Mouse (Mus musculus): ENCODE results near the gene Ttc39b. TPM values are rescaled to one million over a fixed set of nuclear protein-coding genes. Genes with fewer than 3 reads are reported as not detected.

The Ttc39b gene
- polyA plus RNA-seq, 1 experiment from 2014 or later = 3.7 TPM

DNA sequence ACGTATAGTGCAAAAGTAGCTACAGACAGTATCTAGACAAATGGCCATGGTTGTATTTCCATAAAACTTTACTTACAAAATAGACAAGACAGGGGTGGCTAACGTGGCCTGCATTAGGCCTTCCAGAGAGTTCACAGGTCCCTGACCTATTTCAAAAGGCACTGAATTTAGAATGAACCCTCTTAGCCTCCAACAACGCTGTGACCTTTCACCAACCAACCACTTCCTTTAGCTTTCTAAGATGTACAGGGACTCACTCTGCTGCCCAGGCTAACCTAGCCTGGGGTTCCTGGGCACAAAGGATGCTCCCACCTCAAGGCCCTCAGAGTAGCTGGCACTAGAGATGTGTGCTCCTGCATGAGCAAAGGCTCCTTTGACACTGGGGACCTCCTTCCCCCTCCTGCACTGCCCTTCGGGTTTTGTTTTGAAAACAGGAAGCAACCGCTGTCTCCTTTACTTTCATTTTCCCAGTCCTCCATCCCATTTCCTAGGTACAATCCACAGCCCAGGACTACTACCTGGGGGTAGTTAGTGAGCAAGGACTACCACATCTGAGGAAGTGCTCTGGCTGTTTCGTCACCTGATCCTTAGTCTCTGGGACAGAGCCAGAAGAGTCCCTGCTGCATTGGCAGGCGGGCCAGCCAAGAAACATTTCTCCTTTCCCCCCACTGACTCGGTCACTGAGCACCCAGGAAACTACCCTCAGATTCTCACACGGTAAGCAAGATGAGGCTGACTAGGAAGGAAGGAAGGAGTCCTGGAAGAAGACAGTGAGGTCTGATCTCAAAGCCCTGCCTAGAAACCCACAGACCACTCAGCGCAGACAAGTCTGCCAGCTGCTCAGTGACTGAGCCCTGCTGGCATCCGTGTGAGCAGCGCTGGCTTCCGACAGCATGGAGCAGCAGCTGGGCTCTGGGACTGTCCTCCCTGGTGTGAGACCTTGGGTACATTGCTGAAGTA, 8.9 kb downstream of the Ttc39b start:
- ATAC-seq (ENCODE audit: low FRiP score) = no peak
- H3K9ac ChIP-seq = no peak overlapping the region
- H3K36me3 ChIP-seq = no peaks in the 10 kb centered on the region
- H3K4me2 ChIP-seq (replicated peaks) = no peak overlapping the region
- H3K9me3 ChIP-seq (replicated peaks) = no peaks in the 10 kb centered on the region
- no peaks in the 10 kb centered on the region for H3K27me3 ChIP-seq
- H3K27ac ChIP-seq = no peak overlapping the region
- no peak overlapping the region for H3K4me3 ChIP-seq
- peaks cover 12% of the 10 kb centered on the region; the same call in 1 of the 2 replicates for H3K4me1 ChIP-seq
- 50% methylated on average over 13 of the region's 13 CpGs for WGBS

DNA sequence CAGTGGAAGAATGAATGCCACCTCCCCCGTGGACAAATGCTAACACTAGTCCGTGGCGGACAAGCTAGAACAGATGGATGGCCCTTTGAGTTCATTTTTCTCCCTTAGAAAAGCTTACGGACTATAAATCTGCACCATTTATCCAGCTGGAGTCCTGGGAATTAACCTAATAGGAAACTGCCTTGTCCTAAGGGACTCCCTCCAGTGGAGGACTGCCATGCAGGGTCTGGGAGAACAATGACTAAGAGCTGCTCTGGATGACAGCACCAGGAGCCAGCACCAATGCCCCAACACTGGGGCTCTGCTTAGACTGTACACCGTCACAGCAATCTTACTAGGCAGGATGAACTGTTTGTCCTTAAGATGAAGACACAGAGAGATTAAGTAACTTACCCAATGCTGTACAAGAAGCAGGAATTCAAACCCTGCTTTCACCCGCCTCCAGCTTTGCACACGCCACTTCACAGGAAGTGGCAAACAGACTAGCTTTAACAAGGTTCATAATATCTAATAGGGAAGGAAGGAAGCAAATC, 9.7 kb downstream of the Ttc39b start:
- 57% methylated on average over 7 of the region's 7 CpGs for WGBS
- no peak for ATAC-seq (ENCODE audit: low FRiP score)

DNA sequence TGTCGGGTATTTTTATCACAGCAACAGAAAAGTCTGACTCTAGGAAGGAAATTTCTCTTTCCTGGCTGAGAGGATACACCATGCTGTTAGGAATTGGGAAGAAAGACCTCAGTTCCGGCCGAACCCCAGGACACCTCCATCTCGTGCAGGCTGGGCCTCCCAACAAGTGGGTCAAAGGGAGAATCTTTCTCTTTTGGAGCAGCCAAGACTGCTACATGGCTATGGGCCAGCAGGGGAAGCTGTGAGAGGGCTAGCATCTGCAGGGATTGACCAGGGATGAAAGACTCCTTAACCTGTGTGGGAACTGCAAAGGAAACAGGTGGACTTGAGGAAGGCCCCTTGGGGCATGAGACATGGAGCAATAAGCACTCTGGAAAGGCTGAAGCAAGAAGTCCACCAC, 11.7 kb downstream of the Ttc39b start:
- H3K9ac ChIP-seq = no peak overlapping the region
- no peak overlapping the region for H3K4me3 ChIP-seq
- no peak overlapping the region for H3K4me2 ChIP-seq (replicated peaks)
- 76% methylated on average over 4 of the region's 4 CpGs for WGBS
- peaks cover 12% of the 10 kb centered on the region; the same call in 1 of the 2 replicates for H3K4me1 ChIP-seq
- H3K36me3 ChIP-seq = no peaks in the 10 kb centered on the region
- H3K27ac ChIP-seq = no peak overlapping the region
- no peak for ATAC-seq (ENCODE audit: low FRiP score)
- no peaks in the 10 kb centered on the region for H3K9me3 ChIP-seq (replicated peaks)
- no peaks in the 10 kb centered on the region for H3K27me3 ChIP-seq

More for the DNA sequence above, 9.7 kb downstream of the Ttc39b start:
- no peak overlapping the region for H3K4me3 ChIP-seq
- no peak overlapping the region for H3K27ac ChIP-seq
- no peak overlapping the region for H3K4me2 ChIP-seq (replicated peaks)
- peaks cover 12% of the 10 kb centered on the region; the same call in 1 of the 2 replicates for H3K4me1 ChIP-seq
- H3K9me3 ChIP-seq (replicated peaks) = no peaks in the 10 kb centered on the region
- H3K36me3 ChIP-seq = no peaks in the 10 kb centered on the region
- no peaks in the 10 kb centered on the region for H3K27me3 ChIP-seq
- H3K9ac ChIP-seq = no peak overlapping the region

DNA sequence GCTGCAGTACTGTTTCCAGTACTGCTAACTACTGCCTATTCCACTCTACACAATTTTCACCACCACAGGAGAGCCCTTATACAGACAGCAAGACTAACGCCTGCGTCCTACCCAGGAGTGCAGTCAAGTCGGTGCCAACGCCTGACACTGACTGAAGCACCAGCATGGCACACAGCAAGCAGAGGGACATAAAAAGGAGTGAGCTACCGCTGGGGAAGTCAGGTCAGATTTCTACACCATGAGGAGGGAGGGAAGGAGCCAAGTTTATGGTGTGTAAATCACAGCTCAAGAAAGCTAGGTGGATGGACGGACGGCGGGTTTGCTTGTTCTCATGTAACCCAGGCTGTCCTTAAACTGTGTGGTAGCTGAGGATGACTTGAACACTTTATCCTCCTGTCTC, 12.6 kb downstream of the Ttc39b start:
- no peak overlapping the region for H3K9ac ChIP-seq
- no peak overlapping the region for H3K27ac ChIP-seq
- H3K9me3 ChIP-seq (replicated peaks) = no peaks in the 10 kb centered on the region
- H3K36me3 ChIP-seq = no peaks in the 10 kb centered on the region
- H3K4me1 ChIP-seq = peaks cover 12% of the 10 kb centered on the region; the same call in 1 of the 2 replicates
- no peaks in the 10 kb centered on the region for H3K27me3 ChIP-seq
- WGBS = 80% methylated on average over 8 of the region's 8 CpGs
- H3K4me2 ChIP-seq (replicated peaks) = no peak overlapping the region
- no peak for ATAC-seq (ENCODE audit: low FRiP score)
- no peak overlapping the region for H3K4me3 ChIP-seq

DNA sequence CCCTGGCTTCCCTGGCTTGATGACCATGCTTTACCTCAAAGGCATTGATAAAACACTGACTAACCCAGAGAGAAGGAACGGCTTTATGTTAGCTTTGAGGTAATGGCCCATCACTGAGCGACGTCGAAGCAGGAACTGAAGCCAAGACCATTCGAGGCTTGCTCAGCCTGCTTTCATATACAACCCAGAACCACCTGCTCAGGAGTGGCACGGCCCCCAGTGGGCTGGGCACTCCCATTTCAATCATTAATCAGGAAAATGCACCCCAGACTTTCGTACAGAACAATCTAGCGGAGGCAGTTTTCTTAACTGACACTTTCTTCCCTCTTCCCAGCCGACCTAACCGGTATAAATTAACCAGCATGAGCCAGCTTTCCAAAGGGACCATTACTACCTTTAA, 13.1 kb downstream of the Ttc39b start:
- Histone ChIP-seq H3K9me3 (replicated peaks) (no peaks in the 10 kb centered on the region), H3K36me3 (no peaks in the 10 kb centered on the region), H3K27ac (no peak overlapping the region), H3K4me2 (replicated peaks) (no peak overlapping the region), H3K4me3 (no peak overlapping the region), H3K27me3 (no peaks in the 10 kb centered on the region), H3K4me1 (peaks cover 12% of the 10 kb centered on the region; the same call in 1 of the 2 replicates), H3K9ac (no peak overlapping the region)
- 85% methylated on average over 10 of the region's 10 CpGs for WGBS
- ATAC-seq (ENCODE audit: low FRiP score) = no peak

DNA sequence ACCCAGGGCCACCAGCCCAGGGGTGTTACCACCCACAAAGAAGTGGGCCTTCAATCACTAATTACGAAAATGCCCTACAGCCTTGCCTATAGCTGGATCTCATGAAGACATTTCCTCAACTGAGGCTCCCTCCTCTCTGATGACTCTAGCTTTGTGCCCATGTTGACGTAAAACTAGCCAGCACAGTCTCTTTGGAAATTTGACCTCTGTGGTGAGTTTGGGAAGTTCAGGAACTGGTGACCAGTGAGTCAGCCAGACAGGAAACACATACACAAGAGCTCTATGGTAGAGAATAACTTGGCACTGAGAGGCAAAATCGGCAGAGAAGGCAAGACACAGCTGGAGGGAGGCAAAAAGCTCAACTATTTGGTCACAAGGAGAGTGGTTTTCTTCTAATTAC, 15.1 kb downstream of the Ttc39b start:
- H3K4me2 ChIP-seq (replicated peaks) = no peak overlapping the region
- H3K4me3 ChIP-seq = no peak overlapping the region
- no peaks in the 10 kb centered on the region for H3K27me3 ChIP-seq
- H3K9ac ChIP-seq = no peak overlapping the region
- no peak for ATAC-seq (ENCODE audit: low FRiP score)
- WGBS = 73% methylated on average over 3 of the region's 3 CpGs
- no peaks in the 10 kb centered on the region for H3K9me3 ChIP-seq (replicated peaks)
- H3K27ac ChIP-seq = no peak overlapping the region
- no peaks in the 10 kb centered on the region for H3K36me3 ChIP-seq
- H3K4me1 ChIP-seq = no peaks in the 10 kb centered on the region

DNA sequence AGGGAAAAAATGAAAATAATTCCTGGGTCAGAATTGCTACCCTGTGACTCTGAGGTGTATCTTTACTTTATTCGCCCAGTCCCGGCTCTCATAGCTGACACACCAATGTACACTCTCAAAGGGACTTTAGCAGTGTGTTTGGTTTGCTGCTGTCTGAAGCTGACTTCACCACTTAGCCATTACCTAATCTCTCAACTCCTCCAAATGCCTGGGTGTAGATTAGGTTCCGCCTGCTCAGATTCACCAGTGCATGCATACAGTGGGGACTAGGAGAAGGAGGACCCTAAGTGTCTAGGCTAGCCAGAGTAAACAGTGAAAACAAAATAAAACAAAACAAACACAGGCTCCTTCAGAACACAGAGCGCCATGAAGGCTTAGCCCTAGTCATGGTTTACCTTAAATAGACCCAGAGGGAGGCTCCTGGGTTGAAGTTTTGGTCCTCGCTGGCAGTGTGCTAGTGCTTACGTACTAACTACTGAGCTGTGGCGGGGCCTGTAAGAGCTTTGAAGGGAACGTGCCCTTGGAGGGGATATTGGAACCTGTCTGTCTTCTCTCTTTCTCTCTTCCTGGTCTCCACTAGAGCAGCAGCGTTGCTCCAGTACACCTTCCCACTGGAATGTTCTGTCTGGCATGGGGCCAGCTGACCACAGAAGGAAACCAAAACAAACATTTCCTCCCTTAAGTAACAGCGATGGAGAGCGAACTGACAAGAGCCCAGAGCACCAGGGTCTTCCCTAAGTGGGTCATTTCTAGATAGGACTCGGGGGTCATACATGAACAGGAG, 16.2 kb downstream of the Ttc39b start:
- H3K9ac ChIP-seq = no peak overlapping the region
- no peaks in the 10 kb centered on the region for H3K4me1 ChIP-seq
- no peaks in the 10 kb centered on the region for H3K27me3 ChIP-seq
- H3K9me3 ChIP-seq (replicated peaks) = no peaks in the 10 kb centered on the region
- H3K4me2 ChIP-seq (replicated peaks) = no peak overlapping the region
- ATAC-seq (ENCODE audit: low FRiP score) = no peak
- H3K36me3 ChIP-seq = no peaks in the 10 kb centered on the region
- 80% methylated on average over 12 of the region's 12 CpGs for WGBS
- no peak overlapping the region for H3K4me3 ChIP-seq
- H3K27ac ChIP-seq = no peak overlapping the region

DNA sequence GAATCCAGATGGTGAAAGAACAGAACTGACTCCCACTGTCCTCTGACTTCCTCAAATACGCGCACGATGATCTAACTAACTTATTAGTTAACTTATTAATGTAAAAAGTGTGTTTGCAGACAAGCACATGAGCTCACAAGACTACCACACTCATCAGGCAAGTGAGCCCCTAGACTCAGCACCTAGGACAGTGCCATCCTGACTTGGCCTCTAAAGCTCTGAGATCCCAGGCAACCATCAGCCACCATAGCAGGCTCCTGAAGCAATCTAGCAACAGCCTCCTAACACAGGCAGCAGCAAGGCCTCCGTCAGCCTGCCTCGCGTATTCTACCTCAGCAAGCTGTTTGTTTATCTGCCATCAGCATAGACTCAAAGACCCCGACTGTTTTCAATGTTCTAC, 17.2 kb downstream of the Ttc39b start:
- Histone ChIP-seq H3K27ac (no peak overlapping the region), H3K9ac (no peak overlapping the region), H3K4me3 (no peak overlapping the region), H3K36me3 (no peaks in the 10 kb centered on the region), H3K4me1 (no peaks in the 10 kb centered on the region), H3K9me3 (replicated peaks) (no peaks in the 10 kb centered on the region), H3K27me3 (no peaks in the 10 kb centered on the region), H3K4me2 (replicated peaks) (no peak overlapping the region)
- ATAC-seq (ENCODE audit: low FRiP score) = no peak
- WGBS = 92% methylated on average over 7 of the region's 7 CpGs

DNA sequence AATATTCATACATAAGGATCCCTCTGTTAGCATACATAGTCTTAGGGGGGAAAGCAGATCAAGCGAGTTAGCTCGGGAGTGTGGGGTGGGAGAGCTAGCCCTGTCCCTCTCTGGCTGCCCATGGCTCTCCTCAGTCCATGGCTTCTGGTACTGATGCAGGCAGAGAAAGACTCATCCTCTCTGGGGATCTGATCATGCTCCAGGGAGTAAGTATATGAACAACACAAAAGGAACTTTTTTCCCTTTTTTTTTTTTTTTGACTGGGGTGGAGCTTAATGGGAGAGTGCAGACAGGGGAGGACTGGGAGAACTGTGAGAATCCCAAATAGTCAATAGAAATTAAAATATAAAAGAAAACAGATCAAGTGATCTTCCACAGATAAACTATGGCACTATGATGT, 19.0 kb downstream of the Ttc39b start:
- 75% methylated on average over 2 of the region's 2 CpGs for WGBS

DNA sequence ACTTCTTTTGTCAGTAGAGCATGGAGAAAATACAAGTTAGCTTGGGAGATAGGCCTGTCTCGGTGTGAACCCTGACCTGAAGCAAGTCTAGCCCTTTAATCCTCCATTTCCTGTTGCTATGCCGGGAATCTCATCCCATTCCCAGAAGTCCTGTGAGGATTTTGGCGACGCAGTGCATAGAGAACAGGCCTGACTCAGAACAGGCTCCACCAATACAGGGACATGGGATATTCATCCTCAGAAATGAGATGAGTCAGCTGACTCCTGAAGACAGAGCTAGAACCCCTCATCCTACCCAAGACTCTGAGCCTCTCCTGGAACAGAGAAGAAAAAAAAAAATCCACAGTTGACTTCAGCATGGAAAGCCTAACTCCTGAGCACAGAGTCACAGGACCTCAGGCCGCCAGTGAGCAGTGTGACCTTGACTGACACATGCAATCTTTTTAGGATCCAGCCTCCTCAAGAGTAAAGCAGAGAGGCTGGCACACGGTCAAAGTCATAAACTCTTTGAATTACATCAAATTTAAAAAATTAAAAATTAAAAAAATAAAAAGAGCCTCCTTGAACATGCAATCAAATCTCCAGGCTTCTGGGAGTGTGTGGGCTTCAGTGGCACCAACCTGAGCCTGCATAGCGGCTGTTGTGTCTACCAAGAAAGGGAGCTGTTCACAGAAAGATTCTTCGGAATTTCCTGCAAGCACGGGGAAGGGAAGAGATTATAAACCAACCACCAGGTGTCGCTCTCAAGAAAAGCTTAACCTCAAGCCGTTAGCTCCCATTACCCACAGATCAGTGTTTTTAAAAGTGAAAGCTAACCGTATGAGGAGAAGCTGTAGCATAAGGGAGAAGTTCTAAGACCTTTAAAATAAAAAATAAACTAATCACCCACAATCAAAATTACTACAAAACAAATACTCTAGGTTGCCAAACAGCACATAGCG, 20.9 kb downstream of the Ttc39b start:
- ATAC-seq (ENCODE audit: low FRiP score) = peak; percentile 55
- 44% methylated on average over 13 of the region's 13 CpGs for WGBS
- Histone ChIP-seq H3K9me3 (replicated peaks) (no peaks in the 10 kb centered on the region), H3K9ac (no peak overlapping the region), H3K4me3 (no peak overlapping the region), H3K4me2 (replicated peaks) (no peak overlapping the region), H3K36me3 (no peaks in the 10 kb centered on the region), H3K27me3 (no peaks in the 10 kb centered on the region), H3K27ac (no peak overlapping the region), H3K4me1 (no peaks in the 10 kb centered on the region)

More for the DNA sequence above, 19.0 kb downstream of the Ttc39b start:
- H3K4me1 ChIP-seq = no peaks in the 10 kb centered on the region
- no peak overlapping the region for H3K4me3 ChIP-seq
- H3K9me3 ChIP-seq (replicated peaks) = no peaks in the 10 kb centered on the region
- H3K27ac ChIP-seq = no peak overlapping the region
- ATAC-seq (ENCODE audit: low FRiP score) = no peak
- H3K27me3 ChIP-seq = no peaks in the 10 kb centered on the region
- no peak overlapping the region for H3K4me2 ChIP-seq (replicated peaks)
- H3K36me3 ChIP-seq = no peaks in the 10 kb centered on the region
- no peak overlapping the region for H3K9ac ChIP-seq

DNA sequence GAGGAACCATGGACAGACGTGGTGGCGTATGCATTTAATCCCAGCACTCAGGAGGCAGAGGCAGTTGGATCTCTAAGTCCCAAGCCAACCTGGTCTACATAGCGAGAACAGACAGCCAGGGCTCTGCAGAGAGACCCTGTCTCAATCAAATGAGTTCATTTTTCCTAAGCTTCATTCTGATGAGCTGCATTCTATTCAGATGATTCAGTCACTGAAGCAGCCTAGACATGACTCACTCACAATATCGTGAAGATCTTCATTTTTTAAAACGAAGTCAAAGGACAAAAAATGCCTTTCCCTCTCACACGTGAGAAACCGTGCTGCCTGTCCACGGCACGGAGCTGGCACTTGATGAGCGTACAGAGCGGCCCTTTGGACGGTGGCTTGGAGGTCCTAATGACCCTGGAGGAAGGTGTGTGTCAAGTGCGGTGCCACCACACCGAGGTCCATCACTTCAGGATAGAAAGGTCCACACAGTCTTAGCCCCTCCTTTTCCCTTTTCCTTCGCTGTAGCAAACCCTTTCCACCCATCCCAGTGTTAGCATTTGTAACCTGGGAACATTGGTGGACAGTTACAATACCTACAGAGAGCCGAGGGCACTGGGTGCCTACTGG, 21.8 kb downstream of the Ttc39b start:
- no peaks in the 10 kb centered on the region for H3K36me3 ChIP-seq
- no peak overlapping the region for H3K27ac ChIP-seq
- WGBS = 91% methylated on average over 16 of the region's 16 CpGs
- no peak overlapping the region for H3K4me2 ChIP-seq (replicated peaks)
- no peak overlapping the region for H3K9ac ChIP-seq
- H3K9me3 ChIP-seq (replicated peaks) = no peaks in the 10 kb centered on the region
- no peaks in the 10 kb centered on the region for H3K27me3 ChIP-seq
- no peak for ATAC-seq (ENCODE audit: low FRiP score)
- H3K4me3 ChIP-seq = no peak overlapping the region
- H3K4me1 ChIP-seq = no peaks in the 10 kb centered on the region
